Mouse (Mus musculus): ENCODE results near the gene Plxna1. TPM values are rescaled to one million over a fixed set of nuclear protein-coding genes. Genes with fewer than 3 reads are reported as not detected.

The Plxna1 gene
- polyA plus RNA-seq, 1 experiment from 2014 or later = 11.1 TPM

DNA sequence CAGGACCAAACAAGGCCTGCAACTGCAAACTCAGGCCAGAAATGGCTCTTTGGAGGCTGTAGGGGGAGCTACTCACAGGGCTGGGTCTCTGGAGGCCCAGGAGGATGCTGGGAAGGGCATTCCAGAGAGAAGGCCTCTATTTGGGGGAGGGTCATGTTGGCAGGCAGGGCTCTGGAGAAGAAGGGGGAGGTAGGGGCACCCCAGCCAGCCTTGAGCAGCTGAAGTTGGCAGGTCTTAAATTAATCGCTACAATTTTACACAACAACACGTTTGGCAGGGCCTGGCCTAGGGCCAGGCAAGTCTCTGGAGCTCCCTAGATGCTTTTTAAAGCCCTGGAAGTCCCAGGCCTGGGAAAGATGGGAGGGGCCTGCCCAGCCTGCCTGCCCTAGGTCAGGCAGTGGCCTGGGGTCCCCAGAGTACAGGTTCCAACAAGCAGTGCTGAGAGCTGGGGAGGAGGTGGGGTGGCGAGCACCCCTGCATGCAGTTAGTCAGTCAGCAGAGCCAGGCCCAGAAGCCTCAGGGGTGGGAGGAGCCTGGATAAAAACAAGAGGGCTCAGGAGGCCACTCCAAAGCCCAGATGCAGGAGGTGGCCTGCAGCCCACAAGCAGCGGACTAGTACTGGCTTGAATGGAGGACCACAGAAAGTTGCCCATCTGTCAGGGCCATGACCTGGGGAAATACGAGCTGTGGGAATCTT is 10.8 kb downstream of the Plxna1 start:
- H3K36me3 ChIP-seq (ENCODE audit: control insufficient read depth, insufficient read depth, low read length) = peaks cover 59% of the 10 kb centered on the region
- no peaks in the 10 kb centered on the region for H3K9me3 ChIP-seq (ENCODE audit: control insufficient read depth, low read length)
- no peak overlapping the region for H3K4me3 ChIP-seq (ENCODE audit: control insufficient read depth in 1 of 2, insufficient read depth in 1 of 2, low read depth in 1 of 2, low read length in 2 of 2)
- H3K9ac ChIP-seq (ENCODE audit: low read length) = peak overlapping the region; percentile 54
- peak; percentile 47 for ATAC-seq (ENCODE audit: insufficient number of reproducible peaks, insufficient read depth, low FRiP score, low read depth)
- H3K27ac ChIP-seq (replicated peaks in 1 of 2; ENCODE audit: control insufficient read depth in 1 of 2, insufficient read depth in 1 of 2, low read depth in 2 of 2, low read length in 2 of 2) = peak overlapping the region; percentile 85 to 92
- peaks cover 48 to 57% of the 10 kb centered on the region in 2 experiments for H3K4me1 ChIP-seq (ENCODE audit: control insufficient read depth in 2 of 2, insufficient read depth in 2 of 2, low read length in 2 of 2)
- 17% methylated on average over 5 of the region's 5 CpGs for WGBS
- no peaks in the 10 kb centered on the region for H3K27me3 ChIP-seq (ENCODE audit: control insufficient read depth, insufficient read depth, low read length)
- H3K4me2 ChIP-seq (ENCODE audit: low read length) = peak overlapping the region; percentile 21

- Histone ChIP-seq H3K4me1 (ENCODE audit: control insufficient read depth in 2 of 2, insufficient read depth in 2 of 2, low read length in 2 of 2) (peaks cover 53 to 64% of the 10 kb centered on the region in 2 experiments), H3K4me2 (ENCODE audit: low read length) (no peak overlapping the region), H3K36me3 (ENCODE audit: control insufficient read depth, insufficient read depth, low read length) (peaks cover 54% of the 10 kb centered on the region), H3K27me3 (ENCODE audit: control insufficient read depth, insufficient read depth, low read length) (no peaks in the 10 kb centered on the region), H3K4me3 (ENCODE audit: control insufficient read depth in 1 of 2, insufficient read depth in 1 of 2, low read depth in 1 of 2, low read length in 2 of 2) (no peak overlapping the region), H3K9me3 (ENCODE audit: control insufficient read depth, low read length) (no peaks in the 10 kb centered on the region), H3K27ac (replicated peaks in 1 of 2; ENCODE audit: control insufficient read depth in 1 of 2, insufficient read depth in 1 of 2, low read depth in 2 of 2, low read length in 2 of 2) (peak overlapping the region; percentile 85 to 92), H3K9ac (ENCODE audit: low read length) (peak overlapping the region; percentile 54)
- ATAC-seq (ENCODE audit: insufficient number of reproducible peaks, insufficient read depth, low FRiP score, low read depth) = no peak
- 90% methylated on average over 2 of the region's 2 CpGs for WGBS
Measured at GRCm38 (mm10) chr6:89350520-89350919, 11.9 kb downstream of the Plxna1 start.

- H3K4me3 ChIP-seq (ENCODE audit: control insufficient read depth in 1 of 2, insufficient read depth in 1 of 2, low read depth in 1 of 2, low read length in 2 of 2) = no peak overlapping the region
- H3K36me3 ChIP-seq (ENCODE audit: control insufficient read depth, insufficient read depth, low read length) = peaks cover 52% of the 10 kb centered on the region
- peak overlapping the region; percentile 54 for H3K9ac ChIP-seq (ENCODE audit: low read length)
- ATAC-seq (ENCODE audit: insufficient number of reproducible peaks, insufficient read depth, low FRiP score, low read depth) = no peak
- peaks cover 58 to 69% of the 10 kb centered on the region in 2 experiments for H3K4me1 ChIP-seq (ENCODE audit: control insufficient read depth in 2 of 2, insufficient read depth in 2 of 2, low read length in 2 of 2)
- H3K9me3 ChIP-seq (ENCODE audit: control insufficient read depth, low read length) = no peaks in the 10 kb centered on the region
- no peaks in the 10 kb centered on the region for H3K27me3 ChIP-seq (ENCODE audit: control insufficient read depth, insufficient read depth, low read length)
- WGBS = 16% methylated on average over 1 of the region's 1 CpGs
- H3K27ac ChIP-seq (replicated peaks in 1 of 2; ENCODE audit: control insufficient read depth in 1 of 2, insufficient read depth in 1 of 2, low read depth in 2 of 2, low read length in 2 of 2) = peak overlapping the region; percentile 85 to 92
- H3K4me2 ChIP-seq (ENCODE audit: low read length) = no peak overlapping the region
Measured at GRCm38 (mm10) chr6:89350037-89350515, 12.3 kb downstream of the Plxna1 start.

DNA sequence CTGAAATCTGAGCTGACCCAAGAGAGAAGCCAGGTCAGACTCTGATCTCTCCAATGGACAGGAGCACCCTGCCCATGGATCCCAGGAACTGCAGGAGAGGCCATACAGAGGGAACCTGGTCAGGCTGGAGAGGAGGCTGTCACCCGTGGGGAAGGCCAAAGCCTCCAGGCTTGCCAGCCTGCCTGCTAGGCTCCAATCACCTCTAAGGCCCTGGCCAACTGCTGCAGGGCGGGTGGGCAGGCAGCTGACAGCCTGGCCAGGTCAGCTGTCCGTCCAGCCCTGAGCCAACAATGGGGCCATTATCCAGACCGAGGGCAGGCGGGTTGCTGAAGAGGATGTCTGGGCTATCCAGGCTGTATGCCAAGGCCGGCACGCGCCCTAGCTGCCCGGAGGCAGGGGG is 14.1 kb downstream of the Plxna1 start:
- peaks cover 46% of the 10 kb centered on the region for H3K36me3 ChIP-seq (ENCODE audit: control insufficient read depth, insufficient read depth, low read length)
- peaks cover 55 to 67% of the 10 kb centered on the region in 2 experiments for H3K4me1 ChIP-seq (ENCODE audit: control insufficient read depth in 2 of 2, insufficient read depth in 2 of 2, low read length in 2 of 2)
- no peak overlapping the region for H3K4me2 ChIP-seq (ENCODE audit: low read length)
- no peaks in the 10 kb centered on the region for H3K9me3 ChIP-seq (ENCODE audit: control insufficient read depth, low read length)
- H3K4me3 ChIP-seq (ENCODE audit: control insufficient read depth in 1 of 2, insufficient read depth in 1 of 2, low read depth in 1 of 2, low read length in 2 of 2) = no peak overlapping the region
- no peak overlapping the region for H3K27ac ChIP-seq (replicated peaks in 1 of 2; ENCODE audit: control insufficient read depth in 1 of 2, insufficient read depth in 1 of 2, low read depth in 2 of 2, low read length in 2 of 2)
- no peak overlapping the region for H3K9ac ChIP-seq (ENCODE audit: low read length)
- no peaks in the 10 kb centered on the region for H3K27me3 ChIP-seq (ENCODE audit: control insufficient read depth, insufficient read depth, low read length)
- WGBS = 77% methylated on average over 9 of the region's 9 CpGs
- ATAC-seq (ENCODE audit: insufficient number of reproducible peaks, insufficient read depth, low FRiP score, low read depth) = no peak

- peaks cover 47% of the 10 kb centered on the region for H3K36me3 ChIP-seq (ENCODE audit: control insufficient read depth, insufficient read depth, low read length)
Measured at GRCm38 (mm10) chr6:89347792-89348191, 14.6 kb downstream of the Plxna1 start.

GRCm38 (mm10) chr6:89345855-89346254 is 16.6 kb downstream of the Plxna1 start:
- 92% methylated on average over 1 of the region's 1 CpGs for WGBS
- H3K9ac ChIP-seq (ENCODE audit: low read length) = peak overlapping the region; percentile 62
- H3K4me3 ChIP-seq (ENCODE audit: control insufficient read depth in 1 of 2, insufficient read depth in 1 of 2, low read depth in 1 of 2, low read length in 2 of 2) = no peak overlapping the region
- peaks cover 32 to 47% of the 10 kb centered on the region in 2 experiments for H3K4me1 ChIP-seq (ENCODE audit: control insufficient read depth in 2 of 2, insufficient read depth in 2 of 2, low read length in 2 of 2)
- 0 out of 2 replicates have a peak overlapping the region, but pooled peaks have one; percentile 51 for H3K4me2 ChIP-seq (ENCODE audit: low read length)
- H3K27me3 ChIP-seq (ENCODE audit: control insufficient read depth, insufficient read depth, low read length) = no peaks in the 10 kb centered on the region
- no peak for ATAC-seq (ENCODE audit: insufficient number of reproducible peaks, insufficient read depth, low FRiP score, low read depth)
- peaks cover 56% of the 10 kb centered on the region for H3K36me3 ChIP-seq (ENCODE audit: control insufficient read depth, insufficient read depth, low read length)
- H3K27ac ChIP-seq (replicated peaks in 1 of 2; ENCODE audit: control insufficient read depth in 1 of 2, insufficient read depth in 1 of 2, low read depth in 2 of 2, low read length in 2 of 2) = peak overlapping the region; percentile 76 to 88
- no peaks in the 10 kb centered on the region for H3K9me3 ChIP-seq (ENCODE audit: control insufficient read depth, low read length)

More at GRCm38 (mm10) chr6:89347792-89348191, 14.6 kb downstream of the Plxna1 start:
- ATAC-seq (ENCODE audit: insufficient number of reproducible peaks, insufficient read depth, low FRiP score, low read depth) = no peak
- 94% methylated on average over 1 of the region's 1 CpGs for WGBS
- no peak overlapping the region for H3K9ac ChIP-seq (ENCODE audit: low read length)
- no peak overlapping the region for H3K4me2 ChIP-seq (ENCODE audit: low read length)
- no peak overlapping the region for H3K27ac ChIP-seq (replicated peaks in 1 of 2; ENCODE audit: control insufficient read depth in 1 of 2, insufficient read depth in 1 of 2, low read depth in 2 of 2, low read length in 2 of 2)
- no peaks in the 10 kb centered on the region for H3K9me3 ChIP-seq (ENCODE audit: control insufficient read depth, low read length)
- no peaks in the 10 kb centered on the region for H3K27me3 ChIP-seq (ENCODE audit: control insufficient read depth, insufficient read depth, low read length)
- H3K4me1 ChIP-seq (ENCODE audit: control insufficient read depth in 2 of 2, insufficient read depth in 2 of 2, low read length in 2 of 2) = peaks cover 49 to 61% of the 10 kb centered on the region in 2 experiments
- no peak overlapping the region for H3K4me3 ChIP-seq (ENCODE audit: control insufficient read depth in 1 of 2, insufficient read depth in 1 of 2, low read depth in 1 of 2, low read length in 2 of 2)

GRCm38 (mm10) chr6:89345486-89345785 is 17.0 kb downstream of the Plxna1 start:
- H3K4me2 ChIP-seq (ENCODE audit: low read length) = peak overlapping the region; percentile 51
- peak overlapping the region; percentile 76 to 88 for H3K27ac ChIP-seq (replicated peaks in 1 of 2; ENCODE audit: control insufficient read depth in 1 of 2, insufficient read depth in 1 of 2, low read depth in 2 of 2, low read length in 2 of 2)
- no peaks in the 10 kb centered on the region for H3K9me3 ChIP-seq (ENCODE audit: control insufficient read depth, low read length)
- 45% methylated on average over 3 of the region's 3 CpGs for WGBS
- no peaks in the 10 kb centered on the region for H3K27me3 ChIP-seq (ENCODE audit: control insufficient read depth, insufficient read depth, low read length)
- ATAC-seq (ENCODE audit: insufficient number of reproducible peaks, insufficient read depth, low FRiP score, low read depth) = no peak
- H3K4me3 ChIP-seq (ENCODE audit: control insufficient read depth in 1 of 2, insufficient read depth in 1 of 2, low read depth in 1 of 2, low read length in 2 of 2) = no peak overlapping the region
- H3K4me1 ChIP-seq (ENCODE audit: control insufficient read depth in 2 of 2, insufficient read depth in 2 of 2, low read length in 2 of 2) = peaks cover 29 to 45% of the 10 kb centered on the region in 2 experiments
- peaks cover 56% of the 10 kb centered on the region for H3K36me3 ChIP-seq (ENCODE audit: control insufficient read depth, insufficient read depth, low read length)
- peak overlapping the region; percentile 62 for H3K9ac ChIP-seq (ENCODE audit: low read length)

Data from heart, embryonic 14.5 days (tissue).